Mouse (Mus musculus): ENCODE measurements around the gene Ssr3. TPM values are rescaled to one million over a fixed set of nuclear protein-coding genes. Genes with fewer than 3 reads are reported as not detected.
A peak's percentile ranks its signal among the peaks of the same experiment; 100 is the strongest.
"Not testable (repeated sequence)": the region's sequence is repeated elsewhere in the genome, so short reads cannot be mapped to it uniquely, and the experiment has no call there.

Ssr3 gene
- total RNA-seq (2021) = 100 to 1,000 TPM; 116 to 124 TPM
- long read RNA-seq, transcript Ssr3-201 (5 exons, 2,957 nt) = major isoform, 73 of 86 reads
- long read RNA-seq, partial matches to known transcripts = 1 of 86 reads
- long read RNA-seq, other reads (novel, unspliced or antisense) = 11 of 86 reads

- peak; percentile 96 to 97 for DNase-seq (ENCODE audit: low spot score in 2 of 2)
These were observed at the start of gene Ssr3 for GRCm38 (mm10) chr3:65392421-65392817. Gene Ssr3, minus strand, starts transcription at chr3:65392623.

- peak; percentile 62 to 71 for DNase-seq (ENCODE audit: low spot score in 2 of 2)
These were observed 49.2 kb upstream of the Ssr3 start for GRCm38 (mm10) chr3:65441586-65442111.

GRCm38 (mm10) chr3:65438511-65439228 is 46.2 kb upstream of the Ssr3 start:
- DNase-seq (ENCODE audit: low spot score in 2 of 2) = no peak

GRCm38 (mm10) chr3:65435812-65436211 is 43.4 kb upstream of the Ssr3 start:
- DNase-seq (ENCODE audit: low spot score in 2 of 2) = no peak

GRCm38 (mm10) chr3:65435101-65435571 is 42.7 kb upstream of the Ssr3 start:
- DNase-seq (ENCODE audit: low spot score in 2 of 2) = no peak

- no peak for DNase-seq (ENCODE audit: low spot score in 2 of 2)
These were observed 39.8 kb upstream of the Ssr3 start for GRCm38 (mm10) chr3:65432236-65432635.

- no peak for DNase-seq (ENCODE audit: low spot score in 2 of 2)
These were observed 27.3 kb upstream of the Ssr3 start for GRCm38 (mm10) chr3:65419706-65420105.

- no peak for DNase-seq (ENCODE audit: low spot score in 2 of 2)
These were observed 25.6 kb upstream of the Ssr3 start for GRCm38 (mm10) chr3:65417913-65418594.

- DNase-seq (ENCODE audit: low spot score in 2 of 2) = no peak
These were observed 24.1 kb upstream of the Ssr3 start for GRCm38 (mm10) chr3:65416571-65416970.

GRCm38 (mm10) chr3:65407891-65408290 is 15.5 kb upstream of the Ssr3 start:
- no peak for DNase-seq (ENCODE audit: low spot score in 2 of 2)

- DNase-seq (ENCODE audit: low spot score in 2 of 2) = no peak
These were observed 13.4 kb upstream of the Ssr3 start for GRCm38 (mm10) chr3:65405781-65406180.

- no peak for DNase-seq (ENCODE audit: low spot score in 2 of 2)
These were observed 5.1 kb upstream of the Ssr3 start for GRCm38 (mm10) chr3:65397566-65397965.

- no peak for DNase-seq (ENCODE audit: low spot score in 2 of 2)
These were observed 4.5 kb upstream of the Ssr3 start for GRCm38 (mm10) chr3:65396835-65397504.

- not testable (repeated sequence) for DNase-seq (ENCODE audit: low spot score in 2 of 2)
These were observed 2.7 kb upstream of the Ssr3 start for GRCm38 (mm10) chr3:65395111-65395510.

- peak in 1 of 2 experiments; percentile 23 for DNase-seq (ENCODE audit: low spot score in 2 of 2)
These were observed 521 bp downstream of the Ssr3 start for GRCm38 (mm10) chr3:65391784-65392420.

- DNase-seq (ENCODE audit: low spot score in 2 of 2) = no peak
These were observed 1.1 kb downstream of the Ssr3 start for GRCm38 (mm10) chr3:65391222-65391783.

GRCm38 (mm10) chr3:65385771-65386170 is 6.7 kb downstream of the Ssr3 start:
- no peak for DNase-seq (ENCODE audit: low spot score in 2 of 2)

GRCm38 (mm10) chr3:65384431-65384830 is 8.0 kb downstream of the Ssr3 start:
- no peak for DNase-seq (ENCODE audit: low spot score in 2 of 2)

- DNase-seq (ENCODE audit: low spot score in 2 of 2) = no peak
These were observed 11.3 kb downstream of the Ssr3 start for GRCm38 (mm10) chr3:65381094-65381493.

- peak; percentile 27 to 55 for DNase-seq (ENCODE audit: low spot score in 2 of 2)
These were observed 12.4 kb downstream of the Ssr3 start for GRCm38 (mm10) chr3:65379884-65380539.
